Mouse (Mus musculus) heart, postnatal 0 days (tissue): ENCODE results near the gene Epn1. TPM values are rescaled to one million over a fixed set of nuclear protein-coding genes. Genes with fewer than 3 reads are reported as not detected.

Experiments
- ATAC-seq: fragments of 200-750 bp; cut with Nextera tagmentation; 2 replicates; pipeline ENCODE4 v1.8.0; 2017; ENCODE audit warnings: low read depth, moderate number of reproducible peaks, moderate library complexity; ENCODE audit not compliant: insufficient read depth
- DNase-seq: peaks from one replicate; pipeline ENCODE4 v3.0.0-alpha.2; 2016; ENCODE audit warnings: low spot score
- H3K27ac ChIP-seq: fragments of 300-500 bp; sonication (generic); 2 replicates; pipeline ENCODE4 v1.5.1; 2014; ENCODE audit warnings: low read depth, mild to moderate bottlenecking
- H3K27me3 ChIP-seq: fragments of 300-500 bp; sonication (generic); 2 replicates; pipeline ENCODE4 v1.6.1; 2014; ENCODE audit warnings: low read length, mixed read lengths; ENCODE audit not compliant: control insufficient read depth, insufficient read depth
- H3K36me3 ChIP-seq: fragments of 300-500 bp; sonication (generic); replicated peaks from 2 replicates; pipeline ENCODE4 v1.6.1; 2014; ENCODE audit warnings: low read length, mixed read lengths; ENCODE audit not compliant: control insufficient read depth, insufficient read depth
- H3K4me1 ChIP-seq: fragments of 300-500 bp; sonication (generic); 2 replicates; pipeline ENCODE4 v1.6.1; 2014; ENCODE audit warnings: antibody characterized with exemption; ENCODE audit not compliant: control insufficient read depth, insufficient read depth
- H3K4me2 ChIP-seq: fragments of 300-500 bp; sonication (generic); 2 replicates; pipeline ENCODE4 v1.6.1; 2014; ENCODE audit warnings: low read depth, mild to moderate bottlenecking, low read length, moderate library complexity
- H3K4me3 ChIP-seq: fragments of 300-500 bp; sonication (generic); 2 replicates; pipeline ENCODE4 v1.5.1; 2014; ENCODE audit warnings: low read depth, low read length
- H3K9ac ChIP-seq: fragments of 300-500 bp; sonication (generic); replicated peaks from 2 replicates; pipeline ENCODE4 v1.6.1; 2014; ENCODE audit warnings: low read depth, low read length, mixed read lengths
- H3K9me3 ChIP-seq: fragments of 300-500 bp; sonication (generic); replicated peaks from 2 replicates; pipeline ENCODE4 v1.6.1; 2016; ENCODE audit warnings: low read length; ENCODE audit not compliant: control insufficient read depth
- CTCF ChIP-seq: IDR thresholded peaks from 2 replicates; pipeline ENCODE4 v1.5.1; 2016; ENCODE audit warnings: antibody characterized with exemption, control low read depth, low read depth
- EP300 ChIP-seq: IDR thresholded peaks from 2 replicates; pipeline ENCODE4 v1.6.1; 2016; ENCODE audit warnings: antibody characterized with exemption, low read depth
- WGBS: fragments of 180-500 bp; shearing (Covaris S2); extraction: QIAGEN DNeasy Blood & Tissue Kit; methylation state at CpG from one replicate; pipeline ENCODE4 v1.1.7; 2014; 5-methylcytosine and 5-hydroxymethylcytosine counted together
- polyA plus RNA-seq: library from polyadenylated mRNA; unstranded; fragments of >200 nt; fragmentation: Nextera tagmentation; extraction: Ambion mirVana; gene quantifications from 2 replicates; pipeline ENCODE4 v1.2.1, GENCODE M21; 2015
- total RNA-seq: library from RNA; depleted of rRNA; stranded (reverse); fragments of >200 nt; gene quantifications from 2 replicates; pipeline ENCODE4 v1.2.3, GENCODE M21; 2014; ENCODE audit warnings: low replicate concordance

The Epn1 gene
- total and polyA plus RNA-seq, 2 experiments from 2014 or later, result 56.4 to 208 TPM

GRCm38 (mm10) chr7:5081241-5081640, 1.2 kb downstream of the Epn1 start:
- peak overlapping the region; percentile 95 for H3K9ac ChIP-seq
- ATAC-seq (no peak), DNase-seq (no peak)
- peaks cover 47% of the 10 kb centered on the region for H3K36me3 ChIP-seq
- 24% methylated on average over 6 of the region's 6 CpGs for WGBS
- no peaks in the 10 kb centered on the region for H3K27me3 ChIP-seq
- TF ChIP-seq CTCF, result no peak
- no peak for TF ChIP-seq EP300
- H3K9me3 ChIP-seq, result no peaks in the 10 kb centered on the region
- peak overlapping the region; percentile 80 for H3K4me2 ChIP-seq
- H3K27ac ChIP-seq, result peak overlapping the region; percentile 97
- peaks cover 16% of the 10 kb centered on the region for H3K4me1 ChIP-seq
- H3K4me3 ChIP-seq, result peak overlapping the region; percentile 92

GRCm38 (mm10) chr7:5081939-5082338, 1.9 kb downstream of the Epn1 start:
- H3K4me3 ChIP-seq, result no peak overlapping the region

GRCm38 (mm10) chr7:5083325-5084105, 3.5 kb downstream of the Epn1 start:
- TF ChIP-seq CTCF (no peak), EP300 (no peak)
- Histone ChIP-seq H3K4me1 (peaks cover 16% of the 10 kb centered on the region), H3K4me3 (no peak overlapping the region), H3K27ac (no peak overlapping the region), H3K27me3 (no peaks in the 10 kb centered on the region), H3K9me3 (no peaks in the 10 kb centered on the region), H3K9ac (no peak overlapping the region), H3K36me3 (peaks cover 29% of the 10 kb centered on the region), H3K4me2 (no peak overlapping the region)
- WGBS, result 88% methylated on average over 18 of the region's 18 CpGs
- DNase-seq (no peak), ATAC-seq (no peak)

More at GRCm38 (mm10) chr7:5081939-5082338, 1.9 kb downstream of the Epn1 start:
- ATAC-seq (no peak), DNase-seq (no peak)
- H3K4me2 ChIP-seq, result peak overlapping the region; percentile 80
- H3K36me3 ChIP-seq, result peaks cover 40% of the 10 kb centered on the region
- peaks cover 16% of the 10 kb centered on the region for H3K4me1 ChIP-seq
- no peak overlapping the region for H3K9ac ChIP-seq
- no peak overlapping the region for H3K27ac ChIP-seq
- no peaks in the 10 kb centered on the region for H3K27me3 ChIP-seq
- TF ChIP-seq CTCF (no peak), EP300 (no peak)
- 95% methylated on average over 2 of the region's 2 CpGs for WGBS
- no peaks in the 10 kb centered on the region for H3K9me3 ChIP-seq

DNA sequence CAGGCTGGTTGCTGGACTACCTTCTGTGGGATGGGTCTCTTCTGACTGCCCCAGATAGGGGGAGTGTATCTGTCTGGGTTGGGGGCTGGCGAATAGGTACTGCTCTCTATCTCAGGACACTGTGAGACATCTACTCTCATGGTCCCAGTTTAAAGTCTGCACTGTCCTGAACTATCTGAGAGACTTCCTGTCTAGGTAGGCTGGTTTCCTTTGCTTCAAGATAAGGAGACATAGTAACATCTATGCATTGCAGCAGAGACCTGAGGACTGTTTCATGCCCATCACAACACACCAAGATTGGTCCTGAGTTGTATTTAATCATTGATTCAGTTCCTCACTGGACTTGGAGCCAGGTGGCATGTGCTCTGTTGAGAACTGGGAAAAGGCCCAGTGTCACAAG, 5.5 kb downstream of the Epn1 start:
- no peak overlapping the region for H3K27ac ChIP-seq
- no peak overlapping the region for H3K9ac ChIP-seq
- WGBS, result 82% methylated on average over 1 of the region's 1 CpGs

DNA sequence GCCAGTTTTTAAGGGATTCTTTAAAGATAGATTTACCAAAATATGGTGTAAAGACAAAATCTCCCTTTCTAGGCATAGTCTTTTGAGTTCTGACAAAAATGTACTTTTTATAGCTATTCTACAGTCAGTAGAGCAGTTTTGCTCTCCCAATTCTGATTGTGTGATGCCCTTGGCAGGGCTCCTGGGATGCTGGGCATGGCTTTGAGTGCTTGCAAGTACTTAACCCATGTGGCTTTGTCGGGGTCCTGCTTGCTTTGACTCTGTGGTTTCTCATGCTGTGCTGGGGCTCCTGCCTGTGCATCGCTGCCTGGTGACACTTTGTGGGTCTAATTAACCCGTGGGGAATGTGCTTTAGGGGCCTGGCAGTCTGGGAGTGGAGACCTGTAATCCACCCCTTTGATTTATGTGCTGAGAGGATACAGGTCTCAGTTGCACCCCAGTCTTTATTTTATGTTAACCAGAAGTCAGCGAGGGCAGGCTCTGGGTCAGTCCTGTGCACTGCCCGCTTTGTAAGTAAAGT, 6.9 kb downstream of the Epn1 start:
- H3K9ac ChIP-seq, result no peak overlapping the region
- DNase-seq (no peak), ATAC-seq (no peak)
- no peak overlapping the region for H3K4me2 ChIP-seq
- TF ChIP-seq CTCF (no peak), EP300 (no peak)
- H3K9me3 ChIP-seq, result no peaks in the 10 kb centered on the region
- no peaks in the 10 kb centered on the region for H3K27me3 ChIP-seq
- H3K27ac ChIP-seq, result no peak overlapping the region
- WGBS, result 84% methylated on average over 5 of the region's 5 CpGs
- H3K36me3 ChIP-seq, result peaks cover 42% of the 10 kb centered on the region
- peaks cover 4% of the 10 kb centered on the region for H3K4me1 ChIP-seq
- no peak overlapping the region for H3K4me3 ChIP-seq

More for the DNA sequence above, 5.5 kb downstream of the Epn1 start:
- no peaks in the 10 kb centered on the region for H3K27me3 ChIP-seq
- TF ChIP-seq CTCF, result no peak
- peaks cover 37% of the 10 kb centered on the region for H3K36me3 ChIP-seq
- H3K4me1 ChIP-seq, result peaks cover 16% of the 10 kb centered on the region
- H3K4me2 ChIP-seq, result no peak overlapping the region
- H3K4me3 ChIP-seq, result no peak overlapping the region
- ATAC-seq (no peak), DNase-seq (no peak)
- H3K9me3 ChIP-seq, result no peaks in the 10 kb centered on the region
